Comparison of ENCODE assay signal across 21 mouse cellular contexts in the genomic region with DNA sequence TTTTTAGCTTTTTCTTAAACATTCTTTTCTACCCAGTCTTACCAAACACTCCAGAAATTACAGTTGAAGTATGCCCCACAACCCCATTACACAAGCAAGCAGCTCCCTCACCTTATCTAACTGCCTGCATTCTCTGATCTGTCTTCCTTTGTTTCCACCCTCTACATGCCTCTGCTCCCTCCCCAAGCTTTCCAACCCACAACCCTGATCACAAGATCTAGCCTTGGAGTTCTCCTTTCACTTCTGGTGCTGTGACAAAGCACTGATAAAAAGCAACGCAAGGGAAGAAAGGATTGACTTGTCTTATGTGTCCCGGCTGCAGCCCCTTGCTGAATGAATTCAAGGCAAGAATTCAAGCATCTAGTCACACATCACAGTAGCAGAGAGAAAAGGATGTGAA. TPM values are rescaled to one million over a fixed set of nuclear protein-coding genes. Genes with fewer than 3 reads are reported as not detected.
DNase-seq lines count a peak whose midpoint lies in the region; ATAC-seq and TF ChIP-seq lines count a peak whose summit lies in the region.
"Had no signal": no experiment of that assay in that cellular context is flagged by ENCODE, and none has a peak within 500 bp of the region (broad histone marks: within the 10 kb centered on the region; RNA-seq: fewer than 3 reads in every experiment).

No protein-coding gene starts in this region.

- H3K27ac ChIP-seq in bone marrow macrophage, adult 2 months (ENCODE audit: insufficient read depth, low read depth, low read length) = peak overlapping the region; percentile 70
- no peak overlapping the region for H3K27ac ChIP-seq in liver, adult 2 months (replicated peaks; ENCODE audit: insufficient read depth, low read depth, low read length)
- peak overlapping the region; percentile 3; the same call in 1 of the 2 replicates for H3K27ac ChIP-seq in liver, postnatal 0 days (ENCODE audit: low read depth)
- no peak overlapping the region for H3K27ac ChIP-seq in forebrain, embryonic 10.5 days
- no peak overlapping the region for H3K27ac ChIP-seq in forebrain, embryonic 12.5 days
- H3K27ac ChIP-seq: forebrain, embryonic 13.5 days; hindbrain, embryonic 13.5 days; kidney, embryonic 15.5 days; limb, embryonic 13.5 days; midbrain, embryonic 10.5 days had no signal

- H3K4me3 ChIP-seq in bone marrow macrophage, adult 2 months (ENCODE audit: insufficient read depth, low read length) = no peak overlapping the region
- H3K4me3 ChIP-seq in liver, adult 2 months (ENCODE audit: insufficient read depth, low read depth, low read length) = no peak overlapping the region
- H3K4me3 ChIP-seq in liver, postnatal 0 days (ENCODE audit: low read depth, low read length) = no peak overlapping the region
- no peak overlapping the region for H3K4me3 ChIP-seq in forebrain, embryonic 10.5 days
- H3K4me3 ChIP-seq in forebrain, embryonic 12.5 days (replicated peaks) = no peak overlapping the region
- H3K4me3 ChIP-seq: forebrain, embryonic 13.5 days; hindbrain, embryonic 13.5 days; kidney, embryonic 15.5 days; limb, embryonic 13.5 days; midbrain, embryonic 10.5 days had no signal

- peaks cover 3% of the 10 kb centered on the region; the same call in 1 of the 2 replicates for H3K27me3 ChIP-seq in liver, adult 2 months (ENCODE audit: control insufficient read depth, insufficient read depth, low read length)
- no peaks in the 10 kb centered on the region for H3K27me3 ChIP-seq in liver, postnatal 0 days (ENCODE audit: insufficient read depth, low read length)
- H3K27me3 ChIP-seq in forebrain, embryonic 10.5 days (ENCODE audit: poor library complexity, severe bottlenecking) = peaks cover 15% of the 10 kb centered on the region
- peaks cover 16% of the 10 kb centered on the region for H3K27me3 ChIP-seq in forebrain, embryonic 12.5 days
- H3K27me3 ChIP-seq: kidney, embryonic 15.5 days had no signal

- intact Hi-C loops in left cerebral cortex, postnatal 10 days (cut with DNase I) = loop anchor here (5.0 kb wide), 1 partner anchor 234 kb away; no protein-coding TSS in a partner anchor

- no peak overlapping the region for H3K9ac ChIP-seq in liver, adult 2 months (ENCODE audit: low read depth, low read length)
- H3K9ac ChIP-seq in liver, postnatal 0 days (replicated peaks) = no peak overlapping the region
- H3K9ac ChIP-seq in forebrain, embryonic 12.5 days = no peak overlapping the region
- H3K9ac ChIP-seq: forebrain, embryonic 13.5 days; hindbrain, embryonic 13.5 days; kidney, embryonic 15.5 days; limb, embryonic 13.5 days had no signal

- 61% methylated on average over 2 of the region's 2 CpGs for WGBS in liver, adult 2 months
- 39% methylated on average over 2 of the region's 2 CpGs for WGBS in liver, postnatal 0 days (ENCODE audit: insufficient replicate concordance)
- WGBS in forebrain, embryonic 10.5 days = 77% methylated on average over 2 of the region's 2 CpGs
- whole genome bisulfite sequencing in forebrain, embryonic 12.5 days = 83% methylated on average over 2 of the region's 2 CpGs

- DNase-seq in 3T3-L1 (ENCODE audit: low read depth, low spot score) = peak; percentile 31
- peak; percentile 13 for DNase-seq in liver, adult 2 months (ENCODE audit: extremely low read depth, low read depth, low spot score)
- DNase-seq in liver, postnatal 0 days = no peak
- DNase-seq in forebrain, embryonic 10.5 days (ENCODE audit: extremely low spot score, low spot score) = no peak
- no peak for DNase-seq in left cerebral cortex, postnatal 10 days (ENCODE audit: extremely low spot score in 1 of 2, low spot score in 2 of 2)
- no peak for DNase-seq in lung, adult 18-20 months
- DNase-seq: adrenal gland, adult 8-10 months; B cell, adult 2 months; cerebellum, adult 11 months; cerebellum, postnatal 25 days; gastrocnemius, postnatal 14 days; kidney, postnatal 4 days; thymus, adult 2 months had no signal

- no peak for TF ChIP-seq CTCF in bone marrow macrophage, adult 2 months (IDR thresholded peaks at IDR 0.05; ENCODE audit: low read depth, low read length)
- no peak for TF ChIP-seq CTCF in liver, adult 2 months (IDR thresholded peaks at IDR 0.05; ENCODE audit: low read depth, low read length)
- TF ChIP-seq CTCF in liver, postnatal 0 days (IDR thresholded peaks at IDR 0.05; ENCODE audit: low read depth) = no peak

- no peaks in the 10 kb centered on the region for H3K36me3 ChIP-seq in liver, adult 2 months (ENCODE audit: control insufficient read depth, insufficient read depth, low read length)
- H3K36me3 ChIP-seq in liver, postnatal 0 days (replicated peaks; ENCODE audit: insufficient read depth, low read length) = no peaks in the 10 kb centered on the region
- H3K36me3 ChIP-seq in forebrain, embryonic 10.5 days (replicated peaks) = no peaks in the 10 kb centered on the region
- H3K36me3 ChIP-seq in forebrain, embryonic 12.5 days (replicated peaks) = no peaks in the 10 kb centered on the region
- H3K36me3 ChIP-seq: hindbrain, embryonic 13.5 days; kidney, embryonic 15.5 days; limb, embryonic 13.5 days; midbrain, embryonic 10.5 days had no signal

- no peak for TF ChIP-seq POLR2A in bone marrow macrophage, adult 2 months (IDR thresholded peaks at IDR 0.05; ENCODE audit: borderline replicate concordance, low read depth, low read length)
- TF ChIP-seq POLR2A in liver, adult 2 months (IDR thresholded peaks at IDR 0.05; ENCODE audit: extremely low read depth, insufficient read depth, low read length) = no peak

- H3K79me2 ChIP-seq in liver, adult 2 months (ENCODE audit: control insufficient read depth, insufficient read depth, low read length) = no peaks in the 10 kb centered on the region

- no peak overlapping the region for H3K4me2 ChIP-seq in liver, postnatal 0 days (ENCODE audit: low read depth, low read length)
- no peak overlapping the region for H3K4me2 ChIP-seq in forebrain, embryonic 12.5 days
- H3K4me2 ChIP-seq: forebrain, embryonic 13.5 days; hindbrain, embryonic 13.5 days; kidney, embryonic 15.5 days; limb, embryonic 13.5 days had no signal

- ATAC-seq in liver, postnatal 0 days = no peak
- ATAC-seq in forebrain, embryonic 12.5 days (ENCODE audit: low FRiP score) = no peak
- ATAC-seq: forebrain, embryonic 13.5 days; lung, postnatal 0 days had no signal

- TF ChIP-seq EP300 in liver, postnatal 0 days (IDR thresholded peaks at IDR 0.05; ENCODE audit: low read depth) = peak; percentile 62

- H3K4me1 ChIP-seq in bone marrow macrophage, adult 2 months (ENCODE audit: control insufficient read depth, insufficient read depth, low read length) = peaks cover 45% of the 10 kb centered on the region
- peaks cover 2% of the 10 kb centered on the region; the same call in 1 of the 2 replicates for H3K4me1 ChIP-seq in liver, adult 2 months (ENCODE audit: control insufficient read depth, insufficient read depth, low read length)
- H3K4me1 ChIP-seq in liver, postnatal 0 days (ENCODE audit: insufficient read depth) = peaks cover 18% of the 10 kb centered on the region
- H3K4me1 ChIP-seq in forebrain, embryonic 10.5 days = peaks cover 9% of the 10 kb centered on the region
- peaks cover 5% of the 10 kb centered on the region for H3K4me1 ChIP-seq in forebrain, embryonic 12.5 days

- no peaks in the 10 kb centered on the region for H3K9me3 ChIP-seq in liver, postnatal 0 days (ENCODE audit: low read length)
- no peaks in the 10 kb centered on the region for H3K9me3 ChIP-seq in forebrain, embryonic 10.5 days
- H3K9me3 ChIP-seq in forebrain, embryonic 12.5 days = no peaks in the 10 kb centered on the region
- H3K9me3 ChIP-seq: forebrain, embryonic 13.5 days; hindbrain, embryonic 13.5 days; kidney, embryonic 15.5 days; limb, embryonic 13.5 days; midbrain, embryonic 10.5 days had no signal

RNA-seq across cellular contexts. Expression of a gene that starts 11.5 kb away (rescaled TPM):
- polyA plus RNA-seq in bone marrow macrophage, adult 2 months (2012; ENCODE audit: insufficient read depth, insufficient read length, missing spikeins) = 73.9 and 75.2 TPM in 2 replicates
- total RNA-seq in liver, adult 2 months (2014; rRNA removed) = 0.55 and 0.81 TPM in 2 replicates
- 0.05 and 0.17 TPM in 2 replicates for polyA plus RNA-seq in liver, adult 2 months (2012; rRNA removed)
- 5.8 and 7.1 TPM in 2 replicates for polyA plus RNA-seq in liver, postnatal 0 days (2015; fragmentation: Nextera tagmentation; extraction: Ambion mirVana)
- polyA plus RNA-seq in forebrain, embryonic 10.5 days (2016; fragmentation: Nextera tagmentation; extraction: Ambion mirVana) = 2.6 and 2.8 TPM in 2 replicates
- 1 to 10 TPM; 1.9 to 2.6 TPM for total RNA-seq in left cerebral cortex, postnatal 10 days (2021)
- polyA plus RNA-seq in forebrain, embryonic 12.5 days (2016; fragmentation: Nextera tagmentation; extraction: Ambion mirVana) = 2.1 and 2.3 TPM in 2 replicates

RNA-seq across cellular contexts. Expression of a gene that starts 32.7 kb away (rescaled TPM):
- 40.7 and 41.4 TPM in 2 replicates for polyA plus RNA-seq in bone marrow macrophage, adult 2 months (2012; ENCODE audit: insufficient read depth, insufficient read length, missing spikeins)
- 38.1 and 43.8 TPM in 2 replicates for total RNA-seq in liver, adult 2 months (2014; rRNA removed)
- polyA plus RNA-seq in liver, adult 2 months (2012; rRNA removed) = 51.2 and 53.3 TPM in 2 replicates
- 59.9 and 61.9 TPM in 2 replicates for polyA plus RNA-seq in liver, postnatal 0 days (2015; fragmentation: Nextera tagmentation; extraction: Ambion mirVana)
- polyA plus RNA-seq in forebrain, embryonic 10.5 days (2016; fragmentation: Nextera tagmentation; extraction: Ambion mirVana) = 74.6 and 75.6 TPM in 2 replicates
- 10 to 100 TPM; 47.6 to 55.8 TPM for total RNA-seq in left cerebral cortex, postnatal 10 days (2021)
- polyA plus RNA-seq in forebrain, embryonic 12.5 days (2016; fragmentation: Nextera tagmentation; extraction: Ambion mirVana) = 95.0 and 95.1 TPM in 2 replicates

Comparison
In these comparisons a context has a peak if more than half of its experiments do, and no peak if none do; other contexts are left out.
1. DNase-seq: peak in 3T3-L1 (single experiment) and liver, adult 2 months (single experiment); none in liver, postnatal 0 days (single experiment), forebrain, embryonic 10.5 days (single experiment), left cerebral cortex, postnatal 10 days (0 of 2) and lung, adult 18-20 months (0 of 2).
2. H3K27ac ChIP-seq: peak in bone marrow macrophage, adult 2 months (single experiment) and liver, postnatal 0 days (single experiment); none in liver, adult 2 months (single experiment), forebrain, embryonic 10.5 days (single experiment) and forebrain, embryonic 12.5 days (single experiment).